Comparison of ENCODE assay signal across 8 mouse cellular contexts in the genomic region with DNA sequence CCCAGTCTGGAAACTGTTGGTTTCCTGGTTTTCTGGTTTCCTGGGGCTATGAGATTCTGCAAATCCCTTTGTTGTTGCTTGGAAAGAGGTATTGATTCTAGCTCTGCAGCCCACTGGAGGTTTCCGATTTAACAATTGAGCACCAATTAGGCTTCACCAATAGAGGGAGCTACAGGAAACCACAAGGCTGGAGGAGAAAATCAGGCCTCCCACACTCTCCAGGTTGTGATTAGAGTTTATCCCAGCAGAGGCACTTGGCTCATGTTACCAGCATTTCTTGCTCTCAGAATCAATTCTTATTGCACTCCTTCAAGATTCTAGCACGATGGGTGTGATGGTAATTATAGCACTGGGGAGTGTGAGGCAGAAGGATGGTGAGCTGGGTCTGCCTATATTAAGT. TPM values are rescaled to one million over a fixed set of nuclear protein-coding genes. Genes with fewer than 3 reads are reported as not detected.
A peak's percentile ranks its signal among the peaks of the same experiment; 100 is the strongest.
DNase-seq lines count a peak whose midpoint lies in the region; TF ChIP-seq lines count a peak whose summit lies in the region.

No protein-coding gene starts in this region.

- TF ChIP-seq POLR2A in lung, adult 2 months (IDR thresholded peaks at IDR 0.05; ENCODE audit: borderline replicate concordance, extremely low read depth, low read depth, low read length): no peak
- TF ChIP-seq POLR2A in cortical plate, adult 2 months (IDR thresholded peaks at IDR 0.05; ENCODE audit: extremely low read depth, insufficient read depth, low read length): no peak

- H3K27ac ChIP-seq in cortical plate, adult 2 months (ENCODE audit: insufficient read depth, low read length): no peak overlapping the region; the same call in 1 of the 2 replicates

- peak; percentile 24; the same call in 1 of the 2 replicates for TF ChIP-seq CTCF in lung, adult 2 months (IDR thresholded peaks at IDR 0.05; ENCODE audit: insufficient read depth, low read length)
- TF ChIP-seq CTCF in cortical plate, adult 2 months (IDR thresholded peaks at IDR 0.05; ENCODE audit: extremely low read depth, insufficient read depth, low read length): peak; percentile 70

- H3K4me1 ChIP-seq in lung, adult 2 months (ENCODE audit: control insufficient read depth, insufficient read depth, low read length): no peaks in the 10 kb centered on the region
- H3K4me1 ChIP-seq in cortical plate, adult 2 months (ENCODE audit: control insufficient read depth, insufficient read depth, low read length): no peaks in the 10 kb centered on the region

- WGBS in lung, adult 2 months: 24% methylated on average over 2 of the region's 2 CpGs

- peak; percentile 16 to 21 for DNase-seq in cerebellum, postnatal 14 days
- DNase-seq in cerebellum, adult 8-10 months: no peak
- no peak for DNase-seq in lung, adult 2 months
- DNase-seq in lung, postnatal 14 days: no peak
- peak; percentile 54 for DNase-seq in naive thymus-derived CD4-positive, alpha-beta T cell, adult 2 months (ENCODE audit: low read depth)
- DNase-seq in urinary bladder, postnatal 10 days (ENCODE audit: low spot score): no peak
- DNase-seq in urinary bladder, postnatal 25 days (ENCODE audit: low spot score): no peak

- H3K4me3 ChIP-seq in lung, adult 2 months (replicated peaks; ENCODE audit: extremely low read depth, low read depth, low read length): no peak overlapping the region
- H3K4me3 ChIP-seq in cortical plate, adult 2 months (ENCODE audit: insufficient read depth, low read length): no peak overlapping the region

RNA-seq across cellular contexts. Expression of a gene that starts 13.9 kb away (rescaled TPM):
- 0.95 and 1.2 TPM in 2 replicates for polyA plus RNA-seq in lung, adult 2 months (2012; rRNA removed)
- 0.23 and 0.30 TPM in 2 replicates for polyA plus RNA-seq in cortical plate, adult 2 months (2012; rRNA removed)

RNA-seq across cellular contexts. Expression of a gene that starts 22.2 kb away (rescaled TPM):
- polyA plus RNA-seq in lung, adult 2 months (2012; rRNA removed): 196 and 253 TPM in 2 replicates
- 183 and 209 TPM in 2 replicates for polyA plus RNA-seq in cortical plate, adult 2 months (2012; rRNA removed)

RNA-seq across cellular contexts. Expression of a gene that starts 37.0 kb away (rescaled TPM):
- 2.7 and 5.7 TPM in 2 replicates for polyA plus RNA-seq in lung, adult 2 months (2012; rRNA removed)
- polyA plus RNA-seq in cortical plate, adult 2 months (2012; rRNA removed): 25.2 and 26.3 TPM in 2 replicates

Comparison
In these comparisons a context has a peak if more than half of its experiments do, and no peak if none do; other contexts are left out.
1. DNase-seq: peak in cerebellum, postnatal 14 days (2 of 2) and naive thymus-derived CD4-positive, alpha-beta T cell, adult 2 months (single experiment); none in cerebellum, adult 8-10 months (single experiment), lung, adult 2 months (single experiment), lung, postnatal 14 days (single experiment), urinary bladder, postnatal 10 days (single experiment) and urinary bladder, postnatal 25 days (single experiment).